Mouse (Mus musculus) neutrophil, adult 59 days (primary cell): ENCODE results near the gene Flt1. TPM values are rescaled to one million over a fixed set of nuclear protein-coding genes. Genes with fewer than 3 reads are reported as not detected.

Experiments used
- total RNA-seq, 2 experiments: library from RNA; stranded (reverse); gene quantifications; 1 replicate in 1 of 2; 2 replicates in 1 of 2; pipeline ENCODE4 v1.2.4; 2023

The Flt1 gene
- total RNA-seq = 1 to 10 TPM; 1.3 to 3.7 TPM

GRCm38 (mm10) chr5:147725831-147726700, at the start of gene Flt1:
Flt1 (minus strand) TSS chr5:147726011.

Other genes with a start within 250 kb of the Flt1 start
- gene Pomp, start 134.4 kb upstream of the Flt1 start, total RNA-seq = 10 to 100 TPM; 86.1 to 88.2 TPM
- 10 to 100 TPM; 12.9 to 15.7 TPM for gene Slc46a3, start 168.8 kb upstream of the Flt1 start, total RNA-seq
- gene Mtus2, start 231.3 kb upstream of the Flt1 start, total RNA-seq = 1 to 10 TPM in 1 of 2 experiments, under 1 TPM in 1; 0.82 to 1.1 TPM